Mouse (Mus musculus) liver, postnatal 0 days (tissue): Measurements from ENCODE around the gene Gm20388.

Experiments used
- CTCF ChIP-seq: sonication (generic); IDR thresholded peaks from 2 replicates; pipeline ENCODE4 v1.5.1; 2016; ENCODE audit warnings: antibody characterized with exemption, low read depth
- EP300 ChIP-seq: IDR thresholded peaks from 2 replicates; pipeline ENCODE4 v1.6.1; 2016; ENCODE audit warnings: antibody characterized with exemption, low read depth, mild to moderate bottlenecking

GRCm38 (mm10) chr8:121391771-121392170 lies 1481.1 kb downstream of the Gm20388 start:
- no peak for TF ChIP-seq CTCF
- TF ChIP-seq EP300 = no peak
